Mouse (Mus musculus) brown adipose tissue, adult 24 weeks (tissue): ENCODE data around the gene Gm4847. TPM values are rescaled to one million over a fixed set of nuclear protein-coding genes. Genes with fewer than 3 reads are reported as not detected.

Experiments used
- H3K27ac ChIP-seq: fragments of 200-500 bp; replicated peaks from 2 replicates; pipeline ENCODE4 v1.5.1; 2012; ENCODE audit warnings: low read depth, mild to moderate bottlenecking, low read length
- H3K4me1 ChIP-seq: fragments of 200-500 bp; 2 replicates; pipeline ENCODE4 v1.6.1; 2012; ENCODE audit warnings: low read length, mixed read lengths; ENCODE audit not compliant: control insufficient read depth, insufficient read depth, insufficient read length
- H3K4me3 ChIP-seq: fragments of 200-500 bp; 2 replicates; pipeline ENCODE4 v1.5.1; 2012; ENCODE audit warnings: low read depth, mild to moderate bottlenecking, low read length, moderate library complexity; ENCODE audit not compliant: insufficient read depth
- polyA plus RNA-seq: library from polyadenylated mRNA; stranded (reverse); fragments of >200 nt; gene quantifications from 2 replicates; pipeline ENCODE4 v1.2.4, GENCODE M21; 2012; ENCODE audit not compliant: missing spikeins, insufficient read depth, insufficient read length

Gm4847 gene
- not detected in 2 replicates for polyA plus RNA-seq

- Histone ChIP-seq H3K4me1 (no peaks in the 10 kb centered on the region), H3K4me3 (no peak within 1 kb of the TSS), H3K27ac (no peak within 1 kb of the TSS)
Observed at GRCm38 (mm10) chr1:166647593-166647992, at the start of gene Gm4847. Gm4847 (minus strand) TSS chr1:166647693.

- Histone ChIP-seq H3K4me1 (no peaks in the 10 kb centered on the region), H3K4me3 (no peak within 1 kb of the TSS), H3K27ac (no peak within 1 kb of the TSS)
Observed at GRCm38 (mm10) chr1:166681745-166682144, 34.3 kb upstream of the Gm4847 start, which contains the start of gene Fmo9. Fmo9 (minus strand) TSS chr1:166681845.

- no peak overlapping the region for H3K4me3 ChIP-seq
- H3K4me1 ChIP-seq: no peaks in the 10 kb centered on the region
- no peak overlapping the region for H3K27ac ChIP-seq
Observed at GRCm38 (mm10) chr1:166669264-166669663, 21.8 kb upstream of the Gm4847 start.

- no peak overlapping the region for H3K4me3 ChIP-seq
- no peak overlapping the region for H3K27ac ChIP-seq
- no peaks in the 10 kb centered on the region for H3K4me1 ChIP-seq
Observed at GRCm38 (mm10) chr1:166660800-166661199, 13.3 kb upstream of the Gm4847 start.

Other genes with a start within 250 kb of the Gm4847 start
- 13.1 and 14.9 TPM in 2 replicates for gene Pogk, start 237.8 kb downstream of the Gm4847 start, polyA plus RNA-seq
- gene Gm4846, start 150.1 kb downstream of the Gm4847 start, polyA plus RNA-seq: not detected in 2 replicates
- not detected in 2 replicates for gene Fmo9, start 34.2 kb upstream of the Gm4847 start, polyA plus RNA-seq